Mouse (Mus musculus) urinary bladder, postnatal 10 days (tissue): Measurements from ENCODE around the gene Ccpg1.

ENCODE experiments used
- DNase-seq: peaks from one replicate; pipeline ENCODE4 v3.0.0; 2022; ENCODE audit warnings: low spot score

Gene Ccpg1

DNA sequence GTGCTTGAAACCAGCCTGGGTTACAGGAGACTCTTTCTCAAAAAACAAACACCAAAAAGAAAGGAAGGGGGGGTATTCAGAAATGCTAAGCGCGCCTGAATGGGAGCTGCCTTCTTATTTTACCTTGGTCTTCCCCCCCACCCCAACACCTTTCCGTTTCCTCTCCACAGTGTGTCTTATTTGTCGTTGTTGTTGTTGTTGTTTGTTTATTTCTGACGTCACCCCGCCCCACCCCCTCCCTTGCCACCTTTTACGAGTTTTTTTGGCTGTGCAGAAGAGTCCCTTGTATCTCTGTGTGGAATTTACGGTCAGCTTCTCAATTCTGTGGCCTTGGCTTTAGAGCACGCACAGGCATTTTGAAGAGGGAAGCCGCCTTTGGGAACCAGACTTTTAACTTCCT is 60.5 kb downstream of the Ccpg1 start:
- DNase-seq: no peak

DNA sequence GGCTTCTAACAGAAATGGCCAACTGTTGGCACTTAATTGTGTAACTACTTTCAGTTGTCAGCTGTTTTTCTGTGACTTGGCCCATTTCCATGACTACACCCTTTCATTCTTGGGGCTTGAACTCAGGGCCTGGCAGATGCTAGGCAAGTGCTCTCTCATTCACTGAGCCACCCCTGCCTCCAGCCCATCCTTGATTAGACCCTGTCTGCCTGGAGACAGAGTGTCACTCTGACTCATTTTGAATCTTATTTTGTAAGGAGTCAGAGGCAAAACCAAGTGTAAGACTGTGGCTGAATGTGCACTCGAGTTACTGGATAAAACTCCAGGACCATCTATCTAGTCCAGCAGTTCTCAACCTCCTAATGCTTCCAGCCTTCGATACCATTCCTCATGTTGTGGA is 62.7 kb downstream of the Ccpg1 start:
- DNase-seq: no peak

- no peak for DNase-seq
Measured at GRCm38 (mm10) chr9:73048927-73049326, 63.7 kb downstream of the Ccpg1 start.

- DNase-seq: no peak
Measured at GRCm38 (mm10) chr9:73049833-73050232, 64.6 kb downstream of the Ccpg1 start.

GRCm38 (mm10) chr9:73050606-73051005 is 65.4 kb downstream of the Ccpg1 start:
- no peak for DNase-seq

GRCm38 (mm10) chr9:73055441-73055911 is 70.2 kb downstream of the Ccpg1 start:
- no peak for DNase-seq

- no peak for DNase-seq
Measured at GRCm38 (mm10) chr9:73059224-73059623, 74.0 kb downstream of the Ccpg1 start.

GRCm38 (mm10) chr9:73063621-73064290 is 78.5 kb downstream of the Ccpg1 start:
- DNase-seq: no peak
